Mouse (Mus musculus): ENCODE data around the gene Man2a1. TPM values are rescaled to one million over a fixed set of nuclear protein-coding genes. Genes with fewer than 3 reads are reported as not detected.

The Man2a1 gene
- polyA plus RNA-seq, 1 experiment from 2014 or later, result 8.6 TPM

Other genes starting within 250 kb of the Man2a1 start
- not detected in 2 replicates for gene 4930583I09Rik, start 235.3 kb downstream of the Man2a1 start, polyA plus RNA-seq (2015; fragmentation: Nextera tagmentation; extraction: Ambion mirVana)

All from kidney, embryonic 15.5 days (tissue).